Mouse (Mus musculus) liver, embryonic 14.5 days (tissue): ENCODE measurements around the gene Fdx1l. TPM values are rescaled to one million over a fixed set of nuclear protein-coding genes. Genes with fewer than 3 reads are reported as not detected.
A peak's percentile ranks its signal among the peaks of the same experiment; 100 is the strongest.

Source experiments
- ATAC-seq: fragments of 200-750 bp; cut with Nextera tagmentation; 2 replicates; pipeline ENCODE4 v1.8.0; 2017; ENCODE audit warnings: moderate number of reproducible peaks, mild to moderate bottlenecking, moderate library complexity; ENCODE audit not compliant: insufficient read depth
- DNase-seq, 3 experiments: peaks; one replicate each; pipeline ENCODE4 v3.0.0-alpha.2; 2012 to 2013; ENCODE audit warnings: low read depth in 3 of 3, low spot score in 3 of 3
- H3K27ac ChIP-seq: fragments of 300-500 bp; sonication (generic); 2 replicates; pipeline ENCODE4 v1.5.1; 2014; ENCODE audit warnings: moderate library complexity, mild to moderate bottlenecking, control low read depth, inconsistent platforms
- H3K27me3 ChIP-seq: fragments of 300-500 bp; sonication (generic); 2 replicates; pipeline ENCODE4 v1.6.1; 2014; ENCODE audit warnings: mild to moderate bottlenecking, low read length, moderate library complexity; ENCODE audit not compliant: control insufficient read depth, insufficient read depth
- H3K36me3 ChIP-seq: fragments of 300-500 bp; sonication (generic); replicated peaks from 2 replicates; pipeline ENCODE4 v1.6.1; 2014; ENCODE audit warnings: low read depth; ENCODE audit not compliant: control insufficient read depth, insufficient read depth
- H3K4me1 ChIP-seq, 2 experiments: fragments of 200-500 bp in 1 of 2; fragments of 300-500 bp in 1 of 2; sonication (generic) in 1 of 2; replicated peaks; 2 replicates each; pipeline ENCODE4 v1.6.1; 2012 to 2014; ENCODE audit warnings: antibody characterized with exemption in 1 of 2, inconsistent platforms in 1 of 2, low read length in 1 of 2; ENCODE audit not compliant: control insufficient read depth in 2 of 2, insufficient read depth in 2 of 2
- H3K4me2 ChIP-seq: fragments of 300-500 bp; sonication (generic); 2 replicates; pipeline ENCODE4 v1.6.1; 2014; ENCODE audit warnings: low read depth, mild to moderate bottlenecking, control low read depth, moderate library complexity
- H3K4me3 ChIP-seq, 2 experiments: fragments of 200-500 bp in 1 of 2; fragments of 300-500 bp in 1 of 2; sonication (generic) in 1 of 2; 2 replicates each; pipeline ENCODE4 v1.5.1; 2012 to 2014; ENCODE audit warnings: low read depth in 2 of 2, low read length in 2 of 2, mild to moderate bottlenecking in 2 of 2, control low read depth in 1 of 2, inconsistent platforms in 1 of 2, moderate library complexity in 1 of 2; ENCODE audit not compliant: insufficient read depth in 1 of 2
- H3K9ac ChIP-seq: fragments of 300-500 bp; sonication (generic); replicated peaks from 2 replicates; pipeline ENCODE4 v1.6.1; 2014; ENCODE audit warnings: mild to moderate bottlenecking, control low read depth, moderate library complexity
- H3K9me3 ChIP-seq: fragments of 300-500 bp; sonication (generic); 2 replicates; pipeline ENCODE4 v1.6.1; 2016; ENCODE audit warnings: low read length, mixed read lengths; ENCODE audit not compliant: control insufficient read depth
- CTCF ChIP-seq: IDR thresholded peaks from 2 replicates; pipeline ENCODE4 v1.5.1; 2016; ENCODE audit warnings: antibody characterized with exemption, low read depth, control low read depth
- EP300 ChIP-seq: IDR thresholded peaks from 2 replicates; pipeline ENCODE4 v1.6.1; 2016; ENCODE audit warnings: antibody characterized with exemption, low read depth
- WGBS: fragments of 180-500 bp; shearing (Covaris S2); extraction: QIAGEN DNeasy Blood & Tissue Kit; methylation state at CpG from one replicate; pipeline ENCODE4 v1.1.7; 2014; ENCODE audit not compliant: insufficient replicate concordance; 5-methylcytosine and 5-hydroxymethylcytosine counted together
- polyA plus RNA-seq, 2 experiments: library from polyadenylated mRNA; depleted of rRNA in 1 of 2; stranded (reverse) in 1 of 2; unstranded in 1 of 2; fragments of >200 nt; fragmentation: Nextera tagmentation in 1 of 2; extraction: Ambion mirVana in 1 of 2; gene quantifications; 2 replicates each; pipeline versions ENCODE4 v1.2.1 to v1.2.3; 2012 to 2014

Fdx1l gene
- polyA plus RNA-seq, 2 experiments: 31.1 to 37.3 TPM

DNA sequence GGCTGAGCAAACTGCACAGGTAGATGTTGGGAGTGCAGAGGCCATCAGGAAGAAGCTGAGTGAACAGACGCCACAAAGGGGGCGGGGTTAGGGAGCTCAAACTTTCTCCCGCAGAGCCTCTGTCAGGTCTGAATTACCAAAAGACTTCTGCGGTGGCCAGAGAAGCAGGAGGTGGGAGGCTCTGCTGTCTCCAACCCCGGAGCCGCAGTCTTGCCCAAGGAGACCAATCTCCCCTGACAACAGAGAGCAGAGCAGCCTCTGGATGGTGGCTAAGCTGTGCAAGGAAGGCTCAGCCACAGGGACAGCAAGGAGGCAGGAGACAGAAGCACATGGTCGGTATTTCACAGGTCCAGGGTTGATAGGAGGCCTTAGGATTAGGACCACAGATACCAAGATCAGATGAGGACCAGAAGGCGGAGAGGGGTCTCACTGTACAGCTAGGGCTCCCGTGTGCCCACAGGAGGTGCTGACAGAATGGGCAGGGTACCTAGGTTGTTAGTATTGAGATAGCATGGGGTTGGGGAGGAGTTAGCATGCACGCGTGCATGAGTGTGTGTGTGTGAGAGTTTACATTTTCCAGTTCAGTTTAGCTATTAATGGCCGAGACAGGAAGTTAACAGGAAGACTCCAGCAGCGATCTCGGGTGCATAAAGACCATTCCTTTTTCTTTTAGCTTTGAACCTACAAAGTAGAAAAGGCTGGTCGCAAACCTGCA is 27.2 kb upstream of the Fdx1l start:
- WGBS: 17% methylated on average over 15 of the region's 15 CpGs
- no peaks in the 10 kb centered on the region for H3K9me3 ChIP-seq
- H3K36me3 ChIP-seq: no peaks in the 10 kb centered on the region
- no peak for DNase-seq
- no peak overlapping the region for H3K9ac ChIP-seq
- no peaks in the 10 kb centered on the region for H3K27me3 ChIP-seq
- peak overlapping the region; percentile 1; the same call in 1 of the 2 replicates for H3K4me2 ChIP-seq
- no peak for TF ChIP-seq CTCF
- no peak for TF ChIP-seq EP300
- H3K4me3 ChIP-seq: 0 out of 4 replicates have a peak overlapping the region, but pooled peaks of 1 of the 2 experiments have one; percentile 5
- no peak overlapping the region for H3K27ac ChIP-seq
- 0 out of 2 replicates have a peak, but pooled peaks have one; percentile 24 for ATAC-seq
- H3K4me1 ChIP-seq: peaks cover 10 to 23% of the 10 kb centered on the region in 2 experiments

DNA sequence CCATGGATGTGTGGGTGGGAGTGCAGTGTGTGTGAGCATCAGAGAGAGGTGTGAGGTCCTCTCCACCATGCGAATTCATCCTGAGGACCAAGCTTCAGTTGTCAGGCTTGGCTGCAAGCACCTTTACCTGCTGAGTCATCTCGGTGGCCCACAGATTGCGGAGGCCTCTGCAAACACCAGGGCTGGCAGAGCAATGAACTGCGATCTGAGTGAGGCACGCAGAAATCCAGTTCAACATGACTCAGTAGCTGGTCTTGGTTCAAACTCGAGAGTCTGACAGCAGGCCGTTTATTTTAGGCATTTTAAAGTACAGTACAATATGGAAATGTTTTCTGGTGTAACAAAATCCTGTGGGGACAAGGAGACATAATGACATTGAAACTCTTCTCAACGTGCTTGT is 24.4 kb upstream of the Fdx1l start:
- no peak overlapping the region for H3K27ac ChIP-seq
- 45% methylated on average over 8 of the region's 8 CpGs for WGBS
- H3K36me3 ChIP-seq: no peaks in the 10 kb centered on the region
- DNase-seq (no peak), ATAC-seq (peak; percentile 29; the same call in 1 of the 2 replicates)
- H3K27me3 ChIP-seq: no peaks in the 10 kb centered on the region
- peaks cover 4 to 13% of the 10 kb centered on the region in 2 experiments for H3K4me1 ChIP-seq
- H3K9me3 ChIP-seq: no peaks in the 10 kb centered on the region
- H3K4me3 ChIP-seq: no peak overlapping the region
- no peak overlapping the region for H3K4me2 ChIP-seq
- TF ChIP-seq EP300 (no peak), CTCF (no peak)
- H3K9ac ChIP-seq: peak overlapping the region; percentile 9; the same call in 1 of the 2 replicates

DNA sequence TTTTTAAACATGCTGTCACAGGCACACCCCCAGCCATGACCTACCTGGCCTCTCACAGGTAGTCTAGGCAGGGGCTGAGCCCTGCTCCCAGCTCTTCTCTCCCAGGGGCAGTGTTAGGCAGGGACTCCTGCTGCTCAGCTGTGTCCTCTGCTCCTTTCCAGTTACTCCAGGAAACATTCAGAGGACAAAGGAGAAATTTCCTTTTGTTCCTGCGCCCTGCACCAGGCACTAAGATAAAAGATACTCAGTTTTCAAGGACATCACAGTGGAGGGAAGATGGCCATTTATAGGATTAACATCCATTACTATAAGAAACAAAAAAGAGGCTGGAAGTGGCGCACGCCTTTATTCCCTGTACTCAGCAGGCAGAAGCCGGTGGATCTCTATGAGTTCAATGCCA is 22.5 kb upstream of the Fdx1l start:
- TF ChIP-seq EP300 (no peak), CTCF (no peak)
- peaks cover 8 to 20% of the 10 kb centered on the region in 2 experiments for H3K4me1 ChIP-seq

DNA sequence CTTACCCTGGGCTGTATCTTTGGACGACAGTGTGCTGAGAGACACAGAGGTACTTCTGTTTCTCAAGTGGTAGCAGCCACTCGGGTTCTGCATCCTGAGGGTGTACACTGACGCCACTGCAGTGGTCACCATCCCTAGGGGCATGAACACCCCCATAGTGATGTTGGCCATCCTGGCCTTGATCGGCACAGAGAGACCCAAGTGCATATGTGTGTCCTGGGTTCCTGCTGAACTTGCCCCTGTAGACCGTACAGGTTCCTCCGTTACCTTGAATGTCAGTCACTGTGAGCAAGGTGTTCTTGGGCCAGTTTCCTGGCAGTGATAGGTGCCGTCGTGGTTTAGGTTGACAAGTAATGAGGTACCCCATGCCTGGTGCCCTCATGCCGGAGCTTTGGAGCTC is 20.0 kb upstream of the Fdx1l start:
- H3K4me1 ChIP-seq: peaks cover 16 to 29% of the 10 kb centered on the region in 2 experiments
- no peak for TF ChIP-seq EP300
- no peak for TF ChIP-seq CTCF
- H3K9ac ChIP-seq: no peak overlapping the region
- H3K27ac ChIP-seq: no peak overlapping the region
- DNase-seq: no peak
- H3K4me3 ChIP-seq: no peak overlapping the region
- ATAC-seq: no peak
- H3K4me2 ChIP-seq: no peak overlapping the region
- H3K9me3 ChIP-seq: no peaks in the 10 kb centered on the region
- H3K36me3 ChIP-seq: peaks cover 20% of the 10 kb centered on the region
- WGBS: 79% methylated on average over 9 of the region's 9 CpGs
- no peaks in the 10 kb centered on the region for H3K27me3 ChIP-seq

More for the DNA sequence above, 22.5 kb upstream of the Fdx1l start:
- H3K9ac ChIP-seq: no peak overlapping the region
- H3K27ac ChIP-seq: no peak overlapping the region
- H3K4me3 ChIP-seq: no peak overlapping the region
- ATAC-seq (no peak), DNase-seq (no peak)
- no peak overlapping the region for H3K4me2 ChIP-seq
- no peaks in the 10 kb centered on the region for H3K27me3 ChIP-seq
- H3K9me3 ChIP-seq: no peaks in the 10 kb centered on the region
- 84% methylated on average over 4 of the region's 4 CpGs for WGBS
- H3K36me3 ChIP-seq: no peaks in the 10 kb centered on the region

DNA sequence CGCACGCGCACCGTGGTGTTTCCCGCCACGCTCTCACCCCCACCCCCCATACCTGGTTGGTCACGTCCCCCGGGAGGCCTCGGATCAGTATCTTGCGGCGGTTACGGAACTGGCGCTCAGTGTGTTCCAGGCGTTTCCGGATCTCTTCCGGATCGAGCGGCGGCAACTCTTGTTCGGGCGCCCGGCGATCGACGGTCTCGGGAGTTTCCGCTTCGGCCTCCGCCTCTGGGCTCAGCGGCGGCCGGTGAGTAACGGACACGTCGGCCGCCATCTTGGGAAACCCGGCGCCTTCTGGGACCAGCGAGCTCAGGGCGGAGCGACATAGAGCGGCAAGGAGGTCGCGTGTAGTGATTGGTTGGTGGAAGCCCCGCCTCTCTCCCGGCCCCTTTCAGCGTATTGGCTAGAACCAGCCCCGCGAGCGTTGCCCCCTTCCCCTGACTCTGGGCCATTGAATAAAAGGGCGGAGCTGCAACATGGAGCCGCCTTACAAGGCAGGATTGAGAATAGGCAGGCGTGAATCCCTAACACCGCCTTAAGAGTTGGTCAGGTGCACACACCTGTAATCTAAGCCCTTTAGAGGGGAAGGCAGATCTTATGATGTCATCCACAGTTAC is 18.4 kb upstream of the Fdx1l start, which contains the start of the genes Gm38431 and Raver1:
TSS of gene Gm38431 (minus strand) at position 291 of the 614 bp plus-strand sequence.
TSS of gene Raver1 (minus strand) at position 302 of the 614 bp plus-strand sequence.
- peak within 1 kb of the TSS; percentile 95 for H3K9ac ChIP-seq
- no peaks in the 10 kb centered on the region for H3K27me3 ChIP-seq
- TF ChIP-seq EP300: no peak; the same call in 1 of the 2 replicates
- TF ChIP-seq CTCF: no peak
- peak within 1 kb of the TSS; percentile 89 to 92 for H3K4me3 ChIP-seq
- WGBS: under 1% methylated on average over 54 of the region's 54 CpGs
- peaks cover 12 to 22% of the 10 kb centered on the region in 2 experiments for H3K4me1 ChIP-seq
- peak within 1 kb of the TSS; percentile 71 for H3K27ac ChIP-seq
- peak within 1 kb of the TSS; percentile 92 for H3K4me2 ChIP-seq
- DNase-seq (peak; percentile 97 to 98 (median 98)), ATAC-seq (peak; percentile 99)
- H3K9me3 ChIP-seq: no peaks in the 10 kb centered on the region
- peaks cover 36% of the 10 kb centered on the region for H3K36me3 ChIP-seq
